Mouse (Mus musculus) stomach, embryonic 16.5 days (tissue): Measurements from ENCODE around the gene Fgd2. TPM values are rescaled to one million over a fixed set of nuclear protein-coding genes. Genes with fewer than 3 reads are reported as not detected.

Experiments
- ATAC-seq: fragments of 200-750 bp; cut with Nextera tagmentation; 2 replicates; pipeline ENCODE4 v1.8.0; 2017; ENCODE audit warnings: moderate number of reproducible peaks, moderate TSS enrichment; ENCODE audit not compliant: insufficient read depth, low FRiP score
- H3K27ac ChIP-seq: fragments of 300-500 bp; sonication (generic); 2 replicates; pipeline ENCODE4 v1.5.1; 2014; ENCODE audit warnings: low read length
- H3K27me3 ChIP-seq: fragments of 300-500 bp; sonication (generic); 2 replicates; pipeline ENCODE4 v1.6.1; 2014; ENCODE audit warnings: low read length, control low read depth, mixed read lengths; ENCODE audit not compliant: control insufficient read depth, insufficient read depth
- H3K36me3 ChIP-seq: fragments of 300-500 bp; sonication (generic); 2 replicates; pipeline ENCODE4 v1.6.1; 2014; ENCODE audit warnings: low read length; ENCODE audit not compliant: control insufficient read depth, insufficient read depth
- H3K4me1 ChIP-seq: fragments of 300-500 bp; sonication (generic); 2 replicates; pipeline ENCODE4 v1.6.1; 2014; ENCODE audit warnings: low read length, control low read depth, mixed read lengths; ENCODE audit not compliant: control insufficient read depth, insufficient read depth
- H3K4me2 ChIP-seq: fragments of 300-500 bp; sonication (generic); 2 replicates; pipeline ENCODE4 v1.6.1; 2014; ENCODE audit warnings: low read depth, low read length, mixed read lengths
- H3K4me3 ChIP-seq: fragments of 300-500 bp; sonication (generic); replicated peaks from 2 replicates; pipeline ENCODE4 v1.5.1; 2014; ENCODE audit warnings: mild to moderate bottlenecking, low read length
- H3K9ac ChIP-seq: fragments of 300-500 bp; sonication (generic); 2 replicates; pipeline ENCODE4 v1.6.1; 2014; ENCODE audit warnings: low read length
- H3K9me3 ChIP-seq: fragments of 300-500 bp; sonication (generic); replicated peaks from 2 replicates; pipeline ENCODE4 v1.6.1; 2016; ENCODE audit warnings: low read length, control low read depth; ENCODE audit not compliant: control insufficient read depth
- WGBS: fragments of 180-500 bp; shearing (Covaris S2); extraction: QIAGEN DNeasy Blood & Tissue Kit; methylation state at CpG from one replicate; pipeline ENCODE4 v1.1.7; 2014; 5-methylcytosine and 5-hydroxymethylcytosine counted together
- polyA plus RNA-seq: library from polyadenylated mRNA; unstranded; fragments of >200 nt; fragmentation: Nextera tagmentation; extraction: Ambion mirVana; gene quantifications from 2 replicates; pipeline ENCODE4 v1.2.1, GENCODE M21; 2015

Fgd2 gene
- polyA plus RNA-seq, 1 experiment from 2014 or later: 13.1 TPM

GRCm38 (mm10) chr17:29370984-29371723 is 10.4 kb downstream of the Fgd2 start:
- no peak overlapping the region for H3K27ac ChIP-seq
- H3K9me3 ChIP-seq: no peaks in the 10 kb centered on the region
- no peak overlapping the region for H3K9ac ChIP-seq
- no peaks in the 10 kb centered on the region for H3K27me3 ChIP-seq
- H3K36me3 ChIP-seq: no peaks in the 10 kb centered on the region
- ATAC-seq: peak; percentile 31; the same call in 1 of the 2 replicates
- 9% methylated on average over 5 of the region's 5 CpGs for WGBS
- no peaks in the 10 kb centered on the region for H3K4me1 ChIP-seq
- no peak overlapping the region for H3K4me3 ChIP-seq
- H3K4me2 ChIP-seq: no peak overlapping the region

GRCm38 (mm10) chr17:29375871-29376270 is 15.2 kb downstream of the Fgd2 start:
- ATAC-seq: peak; percentile 37; the same call in 1 of the 2 replicates
- WGBS: 76% methylated on average over 10 of the region's 10 CpGs
- H3K27ac ChIP-seq: peak overlapping the region; percentile 64; the same call in 1 of the 2 replicates

GRCm38 (mm10) chr17:29378056-29378455 is 17.3 kb downstream of the Fgd2 start:
- Histone ChIP-seq H3K27me3 (no peaks in the 10 kb centered on the region), H3K4me2 (no peak overlapping the region), H3K36me3 (no peaks in the 10 kb centered on the region), H3K9ac (no peak overlapping the region), H3K27ac (no peak overlapping the region), H3K4me3 (no peak overlapping the region), H3K4me1 (no peaks in the 10 kb centered on the region), H3K9me3 (no peaks in the 10 kb centered on the region)
- no peak for ATAC-seq
- WGBS: 59% methylated on average over 8 of the region's 8 CpGs

More at GRCm38 (mm10) chr17:29375871-29376270, 15.2 kb downstream of the Fgd2 start:
- Histone ChIP-seq H3K4me3 (no peak overlapping the region), H3K9me3 (no peaks in the 10 kb centered on the region), H3K4me1 (no peaks in the 10 kb centered on the region), H3K27me3 (no peaks in the 10 kb centered on the region), H3K9ac (no peak overlapping the region), H3K36me3 (no peaks in the 10 kb centered on the region), H3K4me2 (no peak overlapping the region)

- no peaks in the 10 kb centered on the region for H3K27me3 ChIP-seq
- no peaks in the 10 kb centered on the region for H3K9me3 ChIP-seq
- no peak overlapping the region for H3K4me2 ChIP-seq
- no peak overlapping the region for H3K27ac ChIP-seq
- no peaks in the 10 kb centered on the region for H3K4me1 ChIP-seq
- 71% methylated on average over 4 of the region's 4 CpGs for WGBS
- no peaks in the 10 kb centered on the region for H3K36me3 ChIP-seq
- ATAC-seq: no peak
- no peak overlapping the region for H3K4me3 ChIP-seq
- no peak overlapping the region for H3K9ac ChIP-seq
These were observed 19.5 kb downstream of the Fgd2 start for GRCm38 (mm10) chr17:29380241-29380640.

- WGBS: 25% methylated on average over 7 of the region's 7 CpGs
- H3K36me3 ChIP-seq: no peaks in the 10 kb centered on the region
- H3K4me1 ChIP-seq: no peaks in the 10 kb centered on the region
- H3K27me3 ChIP-seq: no peaks in the 10 kb centered on the region
- no peak overlapping the region for H3K9ac ChIP-seq
- no peaks in the 10 kb centered on the region for H3K9me3 ChIP-seq
- ATAC-seq: peak; percentile 81; the same call in 1 of the 2 replicates
- no peak overlapping the region for H3K4me2 ChIP-seq
- H3K4me3 ChIP-seq: no peak overlapping the region
- H3K27ac ChIP-seq: no peak overlapping the region
These were observed 20.8 kb downstream of the Fgd2 start for GRCm38 (mm10) chr17:29381472-29381871.

GRCm38 (mm10) chr17:29382417-29382816 is 21.7 kb downstream of the Fgd2 start:
- Histone ChIP-seq H3K9me3 (no peaks in the 10 kb centered on the region), H3K4me2 (no peak overlapping the region), H3K27me3 (no peaks in the 10 kb centered on the region), H3K4me3 (no peak overlapping the region), H3K36me3 (no peaks in the 10 kb centered on the region), H3K27ac (no peak overlapping the region), H3K4me1 (no peaks in the 10 kb centered on the region), H3K9ac (no peak overlapping the region)
- WGBS: 52% methylated on average over 11 of the region's 11 CpGs
- no peak for ATAC-seq

- no peaks in the 10 kb centered on the region for H3K9me3 ChIP-seq
- 62% methylated on average over 9 of the region's 9 CpGs for WGBS
- H3K27ac ChIP-seq: no peak overlapping the region
- ATAC-seq: no peak
- no peaks in the 10 kb centered on the region for H3K4me1 ChIP-seq
- no peak overlapping the region for H3K4me2 ChIP-seq
- no peak overlapping the region for H3K4me3 ChIP-seq
- no peaks in the 10 kb centered on the region for H3K36me3 ChIP-seq
- no peak overlapping the region for H3K9ac ChIP-seq
- no peaks in the 10 kb centered on the region for H3K27me3 ChIP-seq
These were observed 23.2 kb downstream of the Fgd2 start for GRCm38 (mm10) chr17:29383923-29384322.

- H3K36me3 ChIP-seq: no peaks in the 10 kb centered on the region
- H3K9me3 ChIP-seq: no peaks in the 10 kb centered on the region
- no peaks in the 10 kb centered on the region for H3K27me3 ChIP-seq
- no peaks in the 10 kb centered on the region for H3K4me1 ChIP-seq
- peak; percentile 45; the same call in 1 of the 2 replicates for ATAC-seq
- 37% methylated on average over 5 of the region's 5 CpGs for WGBS
- H3K4me3 ChIP-seq: no peak overlapping the region
- H3K9ac ChIP-seq: no peak overlapping the region
- no peak overlapping the region for H3K4me2 ChIP-seq
- H3K27ac ChIP-seq: no peak overlapping the region
These were observed 24.2 kb downstream of the Fgd2 start for GRCm38 (mm10) chr17:29384850-29385438.

- WGBS: 60% methylated on average over 6 of the region's 6 CpGs
- Histone ChIP-seq H3K9ac (no peak overlapping the region), H3K27ac (no peak overlapping the region), H3K27me3 (no peaks in the 10 kb centered on the region), H3K4me2 (no peak overlapping the region), H3K4me1 (no peaks in the 10 kb centered on the region), H3K4me3 (no peak overlapping the region), H3K36me3 (no peaks in the 10 kb centered on the region), H3K9me3 (no peaks in the 10 kb centered on the region)
- ATAC-seq: no peak
These were observed 25.0 kb downstream of the Fgd2 start for GRCm38 (mm10) chr17:29385746-29386145.
